Mouse (Mus musculus) gastrocnemius, postnatal 4 days (tissue): Measurements from ENCODE around the gene Irx2. TPM values are rescaled to one million over a fixed set of nuclear protein-coding genes. Genes with fewer than 3 reads are reported as not detected.

ENCODE experiments used
- DNase-seq, 2 experiments: peaks; one replicate each; pipeline ENCODE4 v3.0.0; 2021 to 2022; ENCODE audit warnings: low spot score in 2 of 2, mixed read lengths in 2 of 2
- long read RNA-seq, 2 experiments: library from polyadenylated mRNA; stranded (forward); transcript quantifications; one replicate each; pipeline ENCODE4 v2.0.0; 2021
- total RNA-seq, 2 experiments: library from RNA; stranded (reverse); gene quantifications; 2 replicates each; pipeline ENCODE4 v1.2.3; 2021

Gene Irx2
- under 1 TPM; 0.49 to 0.52 TPM for total RNA-seq
- long read RNA-seq, experiment 1, partial matches to known transcripts: 1 of 4 reads
- long read RNA-seq, experiment 1, other reads (novel, unspliced or antisense): 1 of 4 reads
- long read RNA-seq, experiment 2: 0 reads

DNA sequence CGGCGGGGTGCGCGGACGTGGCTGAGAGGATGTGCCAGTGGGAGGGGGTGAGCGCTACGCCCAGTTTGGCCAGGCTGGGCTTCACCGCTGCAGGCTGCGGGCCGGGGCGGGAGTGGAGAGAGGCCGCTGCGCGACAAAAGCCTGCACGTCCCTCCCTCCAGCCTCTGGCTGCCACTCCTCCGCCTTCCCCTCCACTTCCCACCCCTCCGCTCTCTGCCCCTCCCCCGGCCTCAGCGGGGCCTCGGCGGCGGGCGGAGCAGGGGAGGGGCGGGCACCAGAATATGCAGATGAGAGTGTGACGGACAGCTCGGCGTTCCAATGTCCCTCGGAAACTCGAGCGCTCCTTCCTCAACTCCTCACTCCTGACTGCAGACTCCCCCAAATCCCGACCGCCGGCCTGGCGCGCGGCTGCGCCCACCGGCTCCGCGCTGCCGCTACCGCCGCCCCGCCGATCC lies at the start of gene Irx2:
Gene Irx2, plus strand, starts transcription at position 359 of the 455 bp plus-strand sequence.
- DNase-seq: peak in 1 of 2 experiments; percentile 64

GRCm38 (mm10) chr13:72581276-72581675 lies 47.3 kb upstream of the Irx2 start:
- no peak for DNase-seq

GRCm38 (mm10) chr13:72592526-72592925 lies 36.1 kb upstream of the Irx2 start:
- no peak for DNase-seq

GRCm38 (mm10) chr13:72593310-72593709 lies 35.3 kb upstream of the Irx2 start:
- no peak for DNase-seq

DNA sequence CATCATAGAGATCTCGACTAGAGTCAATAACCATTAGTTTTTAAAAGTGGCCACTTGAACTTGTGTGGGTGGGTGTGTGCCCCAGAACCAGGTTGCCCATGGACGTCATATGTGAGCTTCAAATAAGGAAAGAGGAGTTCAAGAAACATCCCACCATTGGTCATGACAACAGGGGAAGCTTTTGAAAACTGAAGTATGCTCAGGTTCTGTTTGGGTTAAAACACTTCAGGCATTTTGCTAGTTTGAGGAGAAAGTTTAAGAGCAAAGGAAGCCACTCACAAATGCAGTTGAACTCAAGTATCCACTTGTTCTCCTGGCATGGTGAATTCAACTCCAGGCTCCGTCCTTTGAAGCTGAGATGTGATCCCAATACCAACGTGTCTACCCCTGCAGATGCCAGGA lies 34.9 kb upstream of the Irx2 start:
- DNase-seq: no peak

- no peak for DNase-seq
Measured at GRCm38 (mm10) chr13:72599254-72599653, 29.4 kb upstream of the Irx2 start.

- DNase-seq: no peak
Measured at GRCm38 (mm10) chr13:72608706-72609105, 19.9 kb upstream of the Irx2 start.

- DNase-seq: no peak
Measured at GRCm38 (mm10) chr13:72610277-72610676, 18.3 kb upstream of the Irx2 start.

DNA sequence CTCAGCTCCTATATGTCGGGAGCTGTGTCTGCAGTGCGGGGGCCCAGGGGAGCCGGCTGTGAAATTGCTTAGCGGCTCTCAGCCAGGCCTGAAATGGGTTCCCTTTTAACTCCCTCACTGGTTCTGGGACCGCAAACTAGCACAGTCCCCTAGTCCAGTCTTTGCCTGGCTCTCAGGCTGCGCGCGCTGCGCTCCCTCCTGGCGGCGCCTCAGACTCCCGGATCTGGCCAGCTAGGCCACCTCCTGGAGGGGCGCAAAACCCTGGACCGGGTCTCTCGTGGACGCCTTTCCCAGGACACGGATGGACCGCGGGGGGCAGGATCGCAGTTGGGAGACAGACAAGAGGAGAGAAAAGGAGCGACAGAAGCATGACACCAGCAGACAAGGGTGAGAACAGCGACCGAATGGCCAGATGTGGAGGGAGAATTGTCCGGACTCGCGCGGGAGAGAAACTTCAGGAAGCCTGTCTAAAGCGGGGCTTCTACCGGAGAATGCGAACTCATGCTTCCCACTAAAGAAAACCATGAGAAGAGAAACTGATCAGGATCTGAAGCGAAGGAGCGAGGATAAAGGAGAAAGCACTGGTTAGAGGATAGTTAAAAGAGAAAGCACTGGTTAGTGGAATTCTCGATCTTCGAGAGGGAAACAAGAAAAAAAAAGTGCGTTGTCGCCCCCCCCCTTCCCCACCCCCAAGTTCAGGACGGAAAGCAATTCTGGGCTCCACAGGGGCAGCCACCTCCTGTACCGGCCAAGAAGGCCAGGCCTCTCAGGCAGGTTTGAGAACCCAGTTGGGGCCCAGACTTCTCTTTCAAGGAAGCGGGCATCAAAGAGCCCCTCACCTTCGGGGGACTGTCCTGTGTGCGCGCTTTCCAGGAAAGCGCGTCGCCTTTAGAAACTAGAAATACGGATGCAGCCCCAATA lies 4.4 kb upstream of the Irx2 start:
- no peak for DNase-seq

GRCm38 (mm10) chr13:72624847-72625170 lies 3.8 kb upstream of the Irx2 start:
- no peak for DNase-seq

DNA sequence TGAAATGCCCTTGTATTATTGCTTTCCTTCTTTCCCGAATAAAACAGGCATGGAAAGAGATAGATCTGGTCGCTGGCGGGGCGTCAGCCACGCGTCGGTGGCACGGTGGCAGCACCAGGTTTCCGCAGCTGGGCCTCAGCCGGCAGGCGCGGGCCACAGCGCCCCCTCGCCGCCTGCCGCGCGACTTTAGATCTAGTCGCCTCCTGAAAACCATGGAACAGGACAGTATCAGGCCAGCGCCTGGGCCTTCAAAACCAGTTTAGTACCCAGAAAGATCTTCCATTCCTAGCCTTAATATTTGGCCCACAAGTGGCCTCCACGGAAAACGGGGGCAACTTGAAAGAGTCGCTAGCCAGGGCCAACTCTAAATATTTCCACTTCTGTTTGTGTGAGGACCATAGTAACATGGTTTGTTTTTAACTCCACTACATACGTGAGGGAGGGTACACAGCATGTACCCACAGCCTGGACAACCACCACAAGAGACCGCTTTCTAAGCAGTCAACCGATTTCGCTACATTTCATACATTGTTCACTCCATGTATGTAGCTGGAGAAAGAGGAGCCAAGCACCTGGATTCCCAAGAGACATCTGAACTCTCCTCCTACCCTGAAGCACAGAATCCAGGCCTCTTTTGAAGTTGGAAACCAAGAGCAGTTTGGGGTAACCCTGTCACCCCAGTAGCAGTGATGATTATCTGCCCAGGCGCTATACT lies 3.2 kb upstream of the Irx2 start:
- DNase-seq: no peak

DNA sequence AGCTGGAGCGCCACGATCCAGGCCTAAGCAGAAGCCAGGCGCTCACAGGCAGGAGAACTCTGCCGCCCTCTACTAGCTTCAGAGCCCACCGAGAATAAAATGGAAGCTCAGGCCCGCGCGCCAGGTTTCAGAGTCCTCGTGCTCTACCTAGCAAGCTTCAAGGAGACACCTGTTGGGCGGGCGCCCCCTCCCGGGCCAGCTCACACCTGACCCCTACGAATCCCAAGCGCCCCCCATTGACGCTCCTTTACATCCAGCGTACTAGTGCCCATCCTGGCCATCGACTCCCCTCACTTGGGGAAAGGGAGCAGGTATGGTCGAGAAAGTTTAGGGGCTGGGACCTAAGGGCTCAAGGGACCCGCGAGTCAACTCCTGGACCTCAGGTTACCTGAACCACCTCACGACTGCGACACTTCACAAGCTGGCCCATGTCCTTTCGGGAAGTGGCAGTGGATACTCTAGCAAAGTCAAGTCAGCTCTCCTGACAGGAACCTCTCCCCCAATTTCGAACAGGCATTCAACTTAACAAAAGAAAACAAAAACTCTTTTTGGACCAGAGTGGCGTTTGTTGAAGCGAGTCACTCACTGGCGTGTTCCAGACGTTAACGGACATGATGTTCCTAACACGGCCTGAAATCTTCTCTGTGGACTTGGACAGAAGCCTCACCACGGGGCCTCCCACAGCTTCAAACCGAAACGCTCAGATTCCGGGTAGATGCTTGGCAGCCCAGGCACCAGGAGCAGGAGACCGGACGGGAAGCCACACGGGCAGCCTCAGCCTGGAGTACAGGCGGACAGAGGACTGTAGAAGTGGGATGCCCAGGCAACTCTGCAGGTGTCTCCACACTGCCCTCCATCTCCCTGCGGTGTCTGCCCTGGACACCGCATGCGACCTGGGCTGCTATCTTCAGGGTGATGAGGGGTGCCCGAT lies 964 bp upstream of the Irx2 start:
- DNase-seq: no peak

DNA sequence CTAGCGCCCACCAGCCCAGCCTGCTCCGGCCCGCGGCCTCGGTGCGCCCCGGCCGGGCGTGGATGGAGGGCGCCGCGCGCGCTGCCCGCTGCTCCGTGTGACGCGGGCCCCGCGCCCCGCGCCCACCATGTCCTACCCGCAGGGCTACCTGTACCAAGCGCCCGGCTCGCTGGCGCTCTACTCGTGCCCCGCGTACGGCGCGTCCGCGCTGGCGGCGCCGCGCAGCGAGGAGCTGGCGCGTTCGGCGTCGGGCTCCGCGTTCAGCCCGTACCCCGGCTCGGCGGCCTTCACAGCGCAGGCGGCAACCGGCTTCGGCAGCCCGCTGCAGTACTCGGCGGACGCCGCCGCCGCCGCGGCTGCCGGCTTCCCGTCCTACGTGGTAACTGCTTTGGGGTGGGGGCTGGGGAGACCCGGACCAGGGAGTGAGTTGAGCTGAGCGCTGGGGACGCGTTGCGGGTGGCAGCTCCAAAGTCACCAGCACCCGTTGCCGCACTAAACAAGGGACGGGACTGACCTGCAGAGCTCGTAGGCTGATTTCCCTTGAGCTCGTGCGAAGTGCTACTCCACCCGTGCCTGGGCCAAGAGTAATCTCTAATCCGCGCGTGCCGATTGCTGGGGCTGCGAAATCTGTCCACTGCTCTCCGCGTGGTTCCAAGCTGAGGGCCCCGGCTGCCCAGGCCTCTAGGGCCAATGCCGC lies 463 bp downstream of the Irx2 start:
- DNase-seq: no peak

- DNase-seq: no peak
Measured at GRCm38 (mm10) chr13:72629806-72630205, 1.2 kb downstream of the Irx2 start.

GRCm38 (mm10) chr13:72630501-72631372 lies 2.1 kb downstream of the Irx2 start:
- no peak for DNase-seq

GRCm38 (mm10) chr13:72631373-72632021 lies 2.9 kb downstream of the Irx2 start:
- DNase-seq: no peak

DNA sequence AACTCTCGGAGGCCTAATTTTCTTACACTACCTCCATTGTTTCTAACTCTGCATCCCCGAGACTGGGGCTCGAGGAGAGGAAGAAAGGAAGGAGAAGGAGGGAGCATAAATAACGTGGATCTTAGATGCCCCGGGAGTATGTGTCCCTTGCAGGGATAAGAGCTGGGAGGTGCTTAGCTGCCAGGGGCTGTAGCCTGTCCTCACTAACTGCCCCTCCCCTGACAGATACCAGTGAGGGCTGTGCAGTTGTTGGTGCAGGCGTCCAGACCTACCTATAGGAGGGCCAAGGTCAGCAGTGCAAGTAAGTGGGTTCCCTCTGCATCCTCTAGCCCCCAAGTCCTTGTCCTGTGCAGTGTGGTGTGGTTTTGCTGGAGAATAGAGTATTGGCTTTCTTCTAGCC lies 3.7 kb downstream of the Irx2 start:
- no peak for DNase-seq

GRCm38 (mm10) chr13:72633097-72633496 lies 4.5 kb downstream of the Irx2 start:
- no peak for DNase-seq

DNA sequence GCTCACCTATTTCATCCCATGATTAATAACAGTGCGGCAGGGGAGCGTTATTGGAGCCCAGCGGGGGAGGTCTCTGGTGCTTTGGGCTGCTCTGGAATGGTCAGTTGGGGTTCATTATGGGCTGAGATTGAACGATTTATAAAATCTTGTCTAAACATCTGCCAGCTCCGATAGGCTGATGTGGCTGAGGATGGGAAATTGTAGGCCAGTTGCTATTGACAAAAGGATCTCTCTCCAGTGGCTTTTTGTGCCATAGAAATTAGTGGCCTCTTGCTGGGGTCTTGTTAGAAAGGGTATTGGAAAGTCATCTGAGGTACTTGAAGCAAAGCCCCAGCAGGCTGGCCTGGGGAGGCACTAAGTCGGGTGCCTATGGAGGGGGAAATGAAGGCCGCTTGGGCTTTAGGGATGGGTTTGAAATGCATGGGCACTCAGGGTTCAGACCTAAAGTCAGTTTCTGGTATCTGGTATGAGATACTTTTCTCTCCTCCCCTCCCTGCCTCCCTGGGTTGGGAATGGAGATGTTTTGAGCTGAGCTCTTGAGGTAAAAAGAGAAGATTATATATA lies 6.2 kb downstream of the Irx2 start:
- DNase-seq: no peak
